Mouse (Mus musculus): ENCODE results near the gene Rap1gds1. TPM values are rescaled to one million over a fixed set of nuclear protein-coding genes. Genes with fewer than 3 reads are reported as not detected.

Rap1gds1 gene
- polyA plus RNA-seq, 2 experiments from 2014 or later = 80.3 to 82.9 TPM

GRCm38 (mm10) chr3:139048701-139049622 lies 26.0 kb downstream of the Rap1gds1 start:
- peak; percentile 60 for ATAC-seq

GRCm38 (mm10) chr3:139042433-139042854 lies 32.6 kb downstream of the Rap1gds1 start:
- ATAC-seq = peak; percentile 89

- peak; percentile 35 for ATAC-seq
Observed at GRCm38 (mm10) chr3:139041921-139042320, 33.1 kb downstream of the Rap1gds1 start.

GRCm38 (mm10) chr3:139037030-139037429 lies 38.0 kb downstream of the Rap1gds1 start:
- ATAC-seq = no peak

- ATAC-seq = no peak
Observed at GRCm38 (mm10) chr3:139033179-139033578, 41.8 kb downstream of the Rap1gds1 start.

GRCm38 (mm10) chr3:139030644-139031227 lies 44.3 kb downstream of the Rap1gds1 start:
- ATAC-seq = no peak

- no peak for ATAC-seq
Observed at GRCm38 (mm10) chr3:139025077-139025476, 49.9 kb downstream of the Rap1gds1 start.

- no peak for ATAC-seq
Observed at GRCm38 (mm10) chr3:139023585-139023984, 51.4 kb downstream of the Rap1gds1 start.

- no peak for ATAC-seq
Observed at GRCm38 (mm10) chr3:139012352-139012751, 62.6 kb downstream of the Rap1gds1 start.

GRCm38 (mm10) chr3:139005669-139006068 lies 69.3 kb downstream of the Rap1gds1 start:
- no peak for ATAC-seq

- no peak for ATAC-seq
Observed at GRCm38 (mm10) chr3:139002774-139003173, 72.2 kb downstream of the Rap1gds1 start.

GRCm38 (mm10) chr3:139000071-139000867 lies 74.7 kb downstream of the Rap1gds1 start:
- peak; percentile 93 for ATAC-seq

- ATAC-seq = no peak
Observed at GRCm38 (mm10) chr3:138993473-138993872, 81.5 kb downstream of the Rap1gds1 start.

- ATAC-seq = no peak
Observed at GRCm38 (mm10) chr3:138991367-138991766, 83.6 kb downstream of the Rap1gds1 start.

- no peak for ATAC-seq
Observed at GRCm38 (mm10) chr3:138989141-138989540, 85.9 kb downstream of the Rap1gds1 start.

- no peak for ATAC-seq
Observed at GRCm38 (mm10) chr3:138988004-138988403, 87.0 kb downstream of the Rap1gds1 start.

GRCm38 (mm10) chr3:138982249-138982648 lies 92.8 kb downstream of the Rap1gds1 start:
- no peak for ATAC-seq

- no peak for ATAC-seq
Observed at GRCm38 (mm10) chr3:138977413-138977812, 97.6 kb downstream of the Rap1gds1 start.

- ATAC-seq = no peak
Observed at GRCm38 (mm10) chr3:138967627-138968026, 107.4 kb downstream of the Rap1gds1 start.

- no peak for ATAC-seq
Observed at GRCm38 (mm10) chr3:138958527-138958926, 116.5 kb downstream of the Rap1gds1 start.

GRCm38 (mm10) chr3:138955220-138955619 lies 119.8 kb downstream of the Rap1gds1 start:
- ATAC-seq = no peak

- no peak for ATAC-seq
Observed at GRCm38 (mm10) chr3:138949081-138949480, 125.9 kb downstream of the Rap1gds1 start.

GRCm38 (mm10) chr3:138945516-138945915 lies 129.5 kb downstream of the Rap1gds1 start:
- ATAC-seq = no peak

Measured in CD4-positive, CD25-positive, alpha-beta regulatory T cell, adult 4 months (primary cell).